Mouse (Mus musculus) liver, embryonic 13.5 days (tissue): ENCODE data around the gene Mnat1. TPM values are rescaled to one million over a fixed set of nuclear protein-coding genes. Genes with fewer than 3 reads are reported as not detected.
A peak's percentile ranks its signal among the peaks of the same experiment; 100 is the strongest.
"Not testable (repeated sequence)": the region's sequence is repeated elsewhere in the genome, so short reads cannot be mapped to it uniquely, and the experiment has no call there.

Experiments
- ATAC-seq: fragments of 200-750 bp; cut with Nextera tagmentation; 2 replicates; pipeline ENCODE4 v1.8.0; 2017; ENCODE audit warnings: low read depth, mild to moderate bottlenecking, moderate number of reproducible peaks, moderate library complexity
- DNase-seq: peaks from one replicate; pipeline ENCODE4 v3.0.0; 2022
- H3K27ac ChIP-seq: fragments of 300-500 bp; sonication (generic); 2 replicates; pipeline ENCODE4 v1.5.1; 2015; ENCODE audit warnings: moderate library complexity, mild to moderate bottlenecking, inconsistent platforms
- H3K27me3 ChIP-seq: fragments of 300-500 bp; sonication (generic); 2 replicates; pipeline ENCODE4 v1.6.1; 2015; ENCODE audit warnings: mild to moderate bottlenecking, inconsistent platforms
- H3K36me3 ChIP-seq: fragments of 300-500 bp; sonication (generic); 2 replicates; pipeline ENCODE4 v1.6.1; 2015; ENCODE audit warnings: mild to moderate bottlenecking, inconsistent platforms
- H3K4me1 ChIP-seq: fragments of 300-500 bp; sonication (generic); replicated peaks from 2 replicates; pipeline ENCODE4 v1.6.1; 2015; ENCODE audit warnings: inconsistent platforms
- H3K4me2 ChIP-seq: fragments of 300-500 bp; sonication (generic); 2 replicates; pipeline ENCODE4 v1.6.1; 2015; ENCODE audit warnings: inconsistent platforms, mild to moderate bottlenecking, moderate library complexity
- H3K4me3 ChIP-seq: fragments of 300-500 bp; sonication (generic); replicated peaks from 2 replicates; pipeline ENCODE4 v1.5.1; 2015; ENCODE audit warnings: mild to moderate bottlenecking, inconsistent platforms
- H3K9ac ChIP-seq: fragments of 300-500 bp; sonication (generic); 2 replicates; pipeline ENCODE4 v1.6.1; 2015; ENCODE audit warnings: mild to moderate bottlenecking, inconsistent platforms
- H3K9me3 ChIP-seq: fragments of 300-500 bp; sonication (generic); replicated peaks from 2 replicates; pipeline ENCODE4 v1.6.1; 2016; ENCODE audit warnings: inconsistent platforms
- WGBS: fragments of 180-500 bp; shearing (Covaris S2); methylation state at CpG from one replicate; pipeline ENCODE4 v1.1.7; 2015; ENCODE audit not compliant: insufficient replicate concordance; 5-methylcytosine and 5-hydroxymethylcytosine counted together
- polyA plus RNA-seq: library from polyadenylated mRNA; unstranded; fragments of >200 nt; fragmentation: Nextera tagmentation; extraction: Ambion mirVana; gene quantifications from 2 replicates; pipeline ENCODE4 v1.2.1, GENCODE M21; 2015

The Mnat1 gene
- polyA plus RNA-seq, 1 experiment from 2014 or later, result 11.9 TPM

- H3K4me1 ChIP-seq, H3K9me3 ChIP-seq, H3K27me3 ChIP-seq, H3K4me2 ChIP-seq, ATAC-seq, H3K9ac ChIP-seq, H3K27ac ChIP-seq, H3K4me3 ChIP-seq, H3K36me3 ChIP-seq: not testable (repeated sequence)
- peak; percentile 5 for DNase-seq
- WGBS, result 54% methylated on average over 5 of the region's 5 CpGs
Observed at GRCm38 (mm10) chr12:73151038-73151437, 27.5 kb downstream of the Mnat1 start.

- Histone ChIP-seq H3K9ac (no peak overlapping the region), H3K27me3 (no peaks in the 10 kb centered on the region), H3K27ac (no peak overlapping the region), H3K4me3 (no peak overlapping the region), H3K9me3 (no peaks in the 10 kb centered on the region), H3K4me2 (no peak overlapping the region), H3K4me1 (no peaks in the 10 kb centered on the region), H3K36me3 (no peaks in the 10 kb centered on the region)
- ATAC-seq (no peak), DNase-seq (no peak)
- whole genome bisulfite sequencing, result 78% methylated on average over 4 of the region's 4 CpGs
Observed at GRCm38 (mm10) chr12:73154150-73154549, 30.6 kb downstream of the Mnat1 start.

GRCm38 (mm10) chr12:73160341-73160740 lies 36.8 kb downstream of the Mnat1 start:
- 45% methylated on average over 4 of the region's 4 CpGs for WGBS

GRCm38 (mm10) chr12:73162408-73163181 lies 39.1 kb downstream of the Mnat1 start:
- no peak overlapping the region for H3K9ac ChIP-seq
- no peak overlapping the region for H3K4me3 ChIP-seq
- H3K36me3 ChIP-seq, result no peaks in the 10 kb centered on the region
- H3K9me3 ChIP-seq, result 0 out of 2 replicates have a peak, but pooled peaks cover 6% of the 10 kb centered on the region
- DNase-seq (no peak), ATAC-seq (no peak)
- H3K4me2 ChIP-seq, result no peak overlapping the region
- no peaks in the 10 kb centered on the region for H3K27me3 ChIP-seq
- WGBS, result 74% methylated on average over 13 of the region's 13 CpGs
- no peak overlapping the region for H3K27ac ChIP-seq
- no peaks in the 10 kb centered on the region; the same call in 1 of the 2 replicates for H3K4me1 ChIP-seq

More at GRCm38 (mm10) chr12:73160341-73160740, 36.8 kb downstream of the Mnat1 start:
- Histone ChIP-seq H3K27ac (no peak overlapping the region), H3K27me3 (no peaks in the 10 kb centered on the region), H3K4me3 (no peak overlapping the region), H3K4me2 (no peak overlapping the region), H3K9me3 (no peaks in the 10 kb centered on the region), H3K4me1 (no peaks in the 10 kb centered on the region; the same call in 1 of the 2 replicates), H3K36me3 (no peaks in the 10 kb centered on the region), H3K9ac (no peak overlapping the region)
- DNase-seq (no peak), ATAC-seq (no peak)

- 66% methylated on average over 6 of the region's 6 CpGs for WGBS
- Histone ChIP-seq H3K9me3 (0 out of 2 replicates have a peak, but pooled peaks cover 3% of the 10 kb centered on the region), H3K27ac (no peak overlapping the region), H3K4me2 (no peak overlapping the region), H3K4me1 (no peaks in the 10 kb centered on the region), H3K36me3 (peaks cover 8% of the 10 kb centered on the region), H3K4me3 (no peak overlapping the region), H3K27me3 (no peaks in the 10 kb centered on the region), H3K9ac (no peak overlapping the region)
- DNase-seq (no peak), ATAC-seq (no peak)
Observed at GRCm38 (mm10) chr12:73170794-73171193, 47.3 kb downstream of the Mnat1 start.

- H3K27ac ChIP-seq, result no peak overlapping the region
- H3K9me3 ChIP-seq, result no peaks in the 10 kb centered on the region
- no peak overlapping the region for H3K4me2 ChIP-seq
- H3K36me3 ChIP-seq, result peaks cover 9% of the 10 kb centered on the region
- H3K9ac ChIP-seq, result no peak overlapping the region
- ATAC-seq, result no peak
- 84% methylated on average over 8 of the region's 8 CpGs for WGBS
- no peaks in the 10 kb centered on the region for H3K4me1 ChIP-seq
- H3K27me3 ChIP-seq, result no peaks in the 10 kb centered on the region
- no peak overlapping the region for H3K4me3 ChIP-seq
- no peak for DNase-seq
Observed at GRCm38 (mm10) chr12:73183896-73184295, 60.4 kb downstream of the Mnat1 start.

GRCm38 (mm10) chr12:73197363-73197762 lies 73.8 kb downstream of the Mnat1 start:
- 17% methylated on average over 6 of the region's 6 CpGs for WGBS
- ATAC-seq, result peak; percentile 74
- no peaks in the 10 kb centered on the region for H3K27me3 ChIP-seq

GRCm38 (mm10) chr12:73198451-73198850 lies 74.9 kb downstream of the Mnat1 start:
- peaks cover 17% of the 10 kb centered on the region for H3K4me1 ChIP-seq
- H3K27me3 ChIP-seq, result no peaks in the 10 kb centered on the region
- no peaks in the 10 kb centered on the region for H3K9me3 ChIP-seq
- no peak overlapping the region for H3K27ac ChIP-seq
- H3K4me2 ChIP-seq, result no peak overlapping the region
- H3K4me3 ChIP-seq, result no peak overlapping the region
- WGBS, result 61% methylated on average over 1 of the region's 1 CpGs
- H3K36me3 ChIP-seq, result no peaks in the 10 kb centered on the region
- no peak for DNase-seq
- no peak for ATAC-seq
- H3K9ac ChIP-seq, result no peak overlapping the region

More at GRCm38 (mm10) chr12:73197363-73197762, 73.8 kb downstream of the Mnat1 start:
- Histone ChIP-seq H3K36me3 (no peaks in the 10 kb centered on the region), H3K9ac (no peak overlapping the region), H3K4me3 (no peak overlapping the region), H3K4me1 (peaks cover 17% of the 10 kb centered on the region), H3K9me3 (no peaks in the 10 kb centered on the region), H3K4me2 (no peak overlapping the region), H3K27ac (no peak overlapping the region)
- no peak for DNase-seq

- DNase-seq (no peak), ATAC-seq (no peak)
- H3K9ac ChIP-seq, result no peak overlapping the region
- H3K27ac ChIP-seq, result no peak overlapping the region
- no peak overlapping the region for H3K4me3 ChIP-seq
- no peak overlapping the region for H3K4me2 ChIP-seq
- 52% methylated on average over 7 of the region's 7 CpGs for WGBS
- H3K4me1 ChIP-seq, result peaks cover 17% of the 10 kb centered on the region
- H3K27me3 ChIP-seq, result no peaks in the 10 kb centered on the region
- no peaks in the 10 kb centered on the region for H3K9me3 ChIP-seq
- no peaks in the 10 kb centered on the region for H3K36me3 ChIP-seq
Observed at GRCm38 (mm10) chr12:73199375-73199774, 75.9 kb downstream of the Mnat1 start.

GRCm38 (mm10) chr12:73201587-73201986 lies 78.1 kb downstream of the Mnat1 start:
- Histone ChIP-seq H3K4me2 (no peak overlapping the region), H3K4me3 (no peak overlapping the region), H3K4me1 (peaks cover 10% of the 10 kb centered on the region), H3K27me3 (no peaks in the 10 kb centered on the region), H3K9me3 (no peaks in the 10 kb centered on the region), H3K36me3 (no peaks in the 10 kb centered on the region), H3K9ac (no peak overlapping the region), H3K27ac (no peak overlapping the region)
- ATAC-seq, result no peak
- 15% methylated on average over 3 of the region's 3 CpGs for WGBS
- DNase-seq, result no peak

- 72% methylated on average over 11 of the region's 11 CpGs for WGBS
- ATAC-seq (no peak), DNase-seq (no peak)
- Histone ChIP-seq H3K36me3 (no peaks in the 10 kb centered on the region), H3K4me1 (peaks cover 13% of the 10 kb centered on the region), H3K9me3 (no peaks in the 10 kb centered on the region), H3K27ac (no peak overlapping the region), H3K4me2 (no peak overlapping the region), H3K27me3 (no peaks in the 10 kb centered on the region), H3K4me3 (no peak overlapping the region), H3K9ac (no peak overlapping the region)
Observed at GRCm38 (mm10) chr12:73205710-73206649, 82.5 kb downstream of the Mnat1 start.
